Mouse (Mus musculus): Measurements from ENCODE around the gene Pdlim7.

GRCm38 (mm10) chr13:55523951-55524600, 10.6 kb upstream of the Pdlim7 start:
- TF ChIP-seq CTCF (conservative IDR thresholded peaks at IDR 0.05 in 1 of 2, IDR thresholded peaks at IDR 0.05 in 1 of 2; ENCODE audit: low read depth in 2 of 2, low read length in 2 of 2) (no peak), KAT2A (IDR thresholded peaks at IDR 0.05; ENCODE audit: insufficient replicate concordance, low read length) (no peak), POLR2A (IDR thresholded peaks at IDR 0.05; ENCODE audit: low read depth, low read length) (no peak), JUND (conservative IDR thresholded peaks at IDR 0.05; ENCODE audit: low read depth, low read length) (no peak), BHLHE40 (IDR thresholded peaks at IDR 0.05; ENCODE audit: low read depth, low read length) (no peak), MXI1 (IDR thresholded peaks at IDR 0.05; ENCODE audit: low read depth, low read length) (no peak), E2F4 (IDR thresholded peaks at IDR 0.05; ENCODE audit: insufficient replicate concordance, low read depth, low read length) (no peak), UBTF (IDR thresholded peaks at IDR 0.05; ENCODE audit: low read depth, low read length) (no peak), MEF2A (IDR thresholded peaks at IDR 0.05; ENCODE audit: borderline replicate concordance, low read depth, low read length) (no peak)

Measured in CH12.LX (cell line).